Mouse (Mus musculus): ENCODE measurements at regions not wholly inside any gene's neighbourhood (a gene's known extent, or its start where the extent isn't known, plus 50 kb on each side); places are given as distances from the start of the nearest gene placed in this dataset.

GRCm38 (mm10) chr5:6044859-6045258 lies 295.7 kb upstream of the Steap1 start:
- no peak for DNase-seq

DNA sequence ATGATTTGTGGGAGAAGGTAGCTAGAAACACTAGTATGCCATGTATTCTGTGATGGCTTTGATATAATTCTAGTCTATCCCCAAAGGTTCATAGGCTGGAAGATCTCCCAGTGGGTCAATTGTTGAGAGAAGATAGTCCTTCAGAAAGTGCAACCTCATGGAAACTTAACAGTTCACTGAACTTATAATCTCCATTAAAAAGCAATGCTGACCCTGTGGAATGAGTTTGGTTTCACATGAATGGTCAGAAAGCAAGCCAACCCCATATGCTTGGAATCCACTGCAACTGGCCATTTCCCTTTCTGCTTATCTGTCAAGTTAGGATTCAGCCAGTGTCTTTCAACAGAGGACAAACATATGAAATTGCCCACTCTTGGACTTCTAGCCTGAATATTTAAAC lies 291.7 kb upstream of the Steap1 start:
- peak; percentile 7 to 46 for DNase-seq

- DNase-seq = no peak
These were observed 267.6 kb upstream of the Steap1 start for GRCm38 (mm10) chr5:6016695-6017094.
